23 mouse cellular contexts compared by ENCODE assay signal in the genomic region with DNA sequence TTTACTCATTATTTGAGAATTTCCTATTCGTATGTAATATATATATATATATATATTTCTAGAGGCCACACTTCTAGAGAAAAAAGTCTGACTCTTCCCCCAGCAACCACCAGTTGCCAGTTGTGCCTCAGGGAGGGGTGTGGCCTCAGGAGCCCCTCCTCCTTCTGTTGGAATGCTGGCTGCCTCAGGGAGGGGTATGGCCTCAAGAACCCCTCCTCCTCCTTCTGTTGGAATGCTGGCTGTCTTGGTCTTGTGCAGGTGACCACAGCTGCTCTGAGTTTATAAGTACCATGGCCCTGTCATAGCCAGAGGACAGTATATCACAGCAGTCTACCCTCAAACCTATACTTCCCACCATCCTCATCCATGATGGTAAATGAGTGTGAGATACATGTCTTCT. TPM values are rescaled to one million over a fixed set of nuclear protein-coding genes. Genes with fewer than 3 reads are reported as not detected.
A peak's percentile ranks its signal among the peaks of the same experiment; 100 is the strongest.
DNase-seq lines count a peak whose midpoint lies in the region; ATAC-seq lines count a peak whose summit lies in the region.
"Had no signal": no experiment of that assay in that cellular context is flagged by ENCODE, and none has a peak within 500 bp of the region (broad histone marks: within the 10 kb centered on the region; RNA-seq: fewer than 3 reads in every experiment).

No protein-coding gene starts in this region.

- H3K36me3 ChIP-seq in kidney, embryonic 14.5 days (ENCODE audit: control insufficient read depth, insufficient read depth, low read length) = peaks cover 2% of the 10 kb centered on the region; the same call in 1 of the 2 replicates
- H3K36me3 ChIP-seq: intestine, embryonic 15.5 days had no signal

- H3K4me2 ChIP-seq in kidney, embryonic 14.5 days (replicated peaks; ENCODE audit: low read depth, low read length) = no peak overlapping the region
- H3K4me2 ChIP-seq: heart, embryonic 12.5 days; intestine, embryonic 15.5 days; liver, embryonic 11.5 days had no signal

- no peaks in the 10 kb centered on the region for H3K4me1 ChIP-seq in kidney, embryonic 14.5 days (ENCODE audit: control insufficient read depth, insufficient read depth, low read length)
- H3K4me1 ChIP-seq: heart, embryonic 12.5 days; hindbrain, embryonic 10.5 days; intestine, embryonic 15.5 days had no signal

- no peak for DNase-seq in kidney, adult 9 months
- peak; percentile 16 to 36 for DNase-seq in kidney, postnatal 4 days
- DNase-seq in kidney, postnatal 36 days = no peak
- peak; percentile 8 to 28 for DNase-seq in lung, postnatal 4 days
- no peak for DNase-seq in lung, postnatal 36 days
- DNase-seq in mesoderm, embryonic 11.5 days (ENCODE audit: low read depth, low spot score) = peak; percentile 19
- no peak for DNase-seq in B cell, adult 2 months
- DNase-seq: adrenal gland, postnatal 14 days; cerebellum, adult 9-10 months; gastrocnemius, postnatal 25 days; heart, adult 18-20 months; heart, postnatal 10 days; liver, postnatal 0 days; midbrain, embryonic 14.5 days; thymus, postnatal 14 days had no signal

- H3K9me3 ChIP-seq in kidney, embryonic 14.5 days (ENCODE audit: control insufficient read depth, low read length) = no peaks in the 10 kb centered on the region
- H3K9me3 ChIP-seq: heart, embryonic 12.5 days; hindbrain, embryonic 10.5 days; intestine, embryonic 15.5 days; megakaryocyte, embryonic 14.5 days had no signal

- H3K4me3 ChIP-seq in kidney, embryonic 14.5 days (ENCODE audit: low read length) = no peak overlapping the region
- H3K4me3 ChIP-seq: heart, embryonic 12.5 days; hindbrain, embryonic 10.5 days; intestine, embryonic 15.5 days; layer of hippocampus, adult 2 months; megakaryocyte, embryonic 14.5 days had no signal

- 91% methylated on average over 1 of the region's 1 CpGs for WGBS in kidney, embryonic 14.5 days

- ATAC-seq in kidney, embryonic 14.5 days (ENCODE audit: low FRiP score, low TSS enrichment) = peak; percentile 21; the same call in 1 of the 2 replicates
- ATAC-seq: hindbrain, embryonic 16.5 days; intestine, embryonic 15.5 days; liver, postnatal 0 days had no signal

- H3K9ac ChIP-seq in kidney, embryonic 14.5 days (ENCODE audit: low read depth, low read length) = no peak overlapping the region
- H3K9ac ChIP-seq: heart, embryonic 12.5 days; intestine, embryonic 15.5 days; liver, postnatal 0 days had no signal

- no peaks in the 10 kb centered on the region for H3K27me3 ChIP-seq in kidney, embryonic 14.5 days (ENCODE audit: control insufficient read depth, insufficient read depth, low read length)
- H3K27me3 ChIP-seq: heart, embryonic 12.5 days; intestine, embryonic 15.5 days; megakaryocyte, embryonic 14.5 days had no signal

- H3K27ac ChIP-seq in kidney, embryonic 14.5 days (ENCODE audit: low read depth, low read length) = no peak overlapping the region
- H3K27ac ChIP-seq: hindbrain, embryonic 10.5 days; intestine, embryonic 15.5 days; layer of hippocampus, adult 2 months had no signal

RNA-seq across cellular contexts. Expression of a gene that starts 38.4 kb away (rescaled TPM):
- polyA plus RNA-seq in kidney, embryonic 14.5 days (2014; fragmentation: Nextera tagmentation; extraction: Ambion mirVana) = 7.8 and 12.1 TPM in 2 replicates

Comparison
In these comparisons a context has a peak if more than half of its experiments do, and no peak if none do; other contexts are left out.
1. DNase-seq: peak in kidney, postnatal 4 days (2 of 2), lung, postnatal 4 days (2 of 2) and mesoderm, embryonic 11.5 days (single experiment); none in kidney, adult 9 months (single experiment), kidney, postnatal 36 days (0 of 2), lung, postnatal 36 days (single experiment) and B cell, adult 2 months (0 of 2).